Mouse (Mus musculus) left cerebral cortex, adult 2 months (tissue): ENCODE measurements around the gene Jarid2. TPM values are rescaled to one million over a fixed set of nuclear protein-coding genes. Genes with fewer than 3 reads are reported as not detected.

ENCODE experiments used
- DNase-seq, 2 experiments: peaks; one replicate each; pipeline ENCODE4 v3.0.0; 2021 to 2022; ENCODE audit warnings: low spot score in 2 of 2, mixed read lengths in 1 of 2; ENCODE audit errors: extremely low spot score in 1 of 2
- H3K27ac ChIP-seq: fragments of 200-600 bp; 2 replicates; pipeline ENCODE4 v1.8.1; 2022
- H3K4me3 ChIP-seq: fragments of 200-600 bp; 2 replicates; pipeline ENCODE4 v1.8.1; 2022
- CTCF ChIP-seq: fragments of 200-600 bp; IDR thresholded peaks from 2 replicates; pipeline ENCODE4 v1.8.1; 2022; ENCODE audit warnings: antibody characterized with exemption, mild to moderate bottlenecking, moderate library complexity
- intact Hi-C: fragments of 180-260 bp; cut with DNase I; formaldehyde crosslinking; loops from one replicate; pipeline ENCODE4 v1.15.1; 2025
- total RNA-seq, 2 experiments: library from RNA; stranded (reverse); gene quantifications; 2 replicates each; pipeline ENCODE4 v1.2.3; 2021

Jarid2 gene
- total RNA-seq, 2 experiments from 2014 or later, result 34.8 to 34.9 TPM

DNA sequence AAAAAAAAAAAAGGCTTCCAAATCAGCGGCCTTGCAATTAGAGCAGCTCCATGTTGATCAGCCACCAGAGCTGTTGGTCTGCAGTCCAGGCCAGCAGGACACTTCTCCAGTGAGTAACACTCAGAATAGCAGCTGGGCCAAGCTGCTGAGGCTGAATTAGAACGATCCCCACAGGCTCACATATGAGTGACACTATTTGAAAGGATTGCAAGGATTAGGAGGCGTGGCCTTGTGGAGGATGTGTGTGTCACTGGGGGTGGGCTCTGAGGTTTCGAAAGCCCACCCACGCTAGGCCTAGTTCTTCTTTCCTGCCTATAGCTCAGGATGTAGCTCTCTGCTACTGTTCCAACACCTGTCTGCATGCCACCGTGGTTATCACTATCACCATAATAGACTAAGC, 226.5 kb downstream of the Jarid2 start:
- TF ChIP-seq CTCF, result no peak
- intact Hi-C loops, result no loop called here
- Histone ChIP-seq H3K4me3 (no peak overlapping the region), H3K27ac (no peak overlapping the region)
- no peak for DNase-seq

DNA sequence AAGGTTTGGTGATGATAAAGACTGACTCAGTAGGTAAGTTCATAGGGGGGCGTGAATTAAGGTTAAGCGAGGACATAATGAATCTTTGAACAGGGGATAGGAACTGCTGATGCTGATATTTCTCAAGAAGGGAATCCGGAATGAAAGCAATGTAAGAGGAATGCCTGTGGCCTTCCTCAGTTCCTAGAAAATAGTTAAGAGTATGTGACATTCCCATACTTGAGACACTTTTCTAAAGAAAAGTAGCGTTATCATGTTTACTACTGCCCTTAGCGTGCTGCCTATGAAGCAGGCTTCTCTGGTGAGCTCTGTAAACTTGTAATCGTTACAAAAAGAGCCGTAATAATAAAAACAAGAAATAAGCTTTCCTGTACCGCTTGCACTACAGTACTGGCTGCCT, 227.8 kb downstream of the Jarid2 start:
- intact Hi-C loops, result no loop called here
- DNase-seq, result no peak
- TF ChIP-seq CTCF, result no peak
- H3K27ac ChIP-seq, result no peak overlapping the region
- no peak overlapping the region for H3K4me3 ChIP-seq

DNA sequence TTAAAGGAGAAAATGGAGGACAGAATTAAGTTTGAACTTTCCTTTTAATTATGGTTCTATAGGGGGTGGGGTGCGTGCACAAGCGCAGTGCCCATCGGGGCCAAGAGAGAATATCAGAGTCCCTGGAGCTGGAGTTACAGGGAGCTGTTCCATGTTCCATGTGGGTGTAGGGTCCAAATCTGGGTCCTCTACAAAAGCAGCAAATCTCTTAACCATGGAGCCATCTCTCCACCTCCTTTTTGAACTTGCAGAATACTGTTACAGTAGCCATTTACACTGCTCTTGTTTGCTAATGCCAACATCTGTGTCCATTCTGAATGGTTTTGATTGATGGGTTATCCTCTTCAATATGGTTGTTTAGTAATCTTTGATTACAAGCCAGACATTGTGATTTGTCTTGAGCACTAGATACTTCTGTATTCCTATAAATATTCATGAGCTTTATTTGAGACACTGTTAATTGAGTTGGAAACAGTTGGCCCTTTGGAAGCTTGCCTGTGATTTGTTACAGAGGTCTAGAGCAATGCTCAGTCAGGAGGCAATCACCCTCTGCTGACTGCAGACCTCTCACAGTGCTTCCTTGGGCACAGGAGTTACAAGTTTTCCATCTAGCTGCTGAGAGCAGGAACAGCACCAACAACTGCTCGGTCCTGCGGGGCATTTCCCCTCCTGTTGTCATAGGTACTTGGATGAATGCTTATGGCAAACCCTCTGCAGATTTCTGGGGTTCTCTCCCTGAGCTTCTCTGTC, 231.4 kb downstream of the Jarid2 start:
- DNase-seq, result no peak
- peak; percentile 10; the same call in 1 of the 2 replicates for TF ChIP-seq CTCF
- intact Hi-C loops, result no loop called here
- Histone ChIP-seq H3K4me3 (no peak overlapping the region), H3K27ac (no peak overlapping the region)
